Mouse (Mus musculus): ENCODE data around the gene Nfyb. TPM values are rescaled to one million over a fixed set of nuclear protein-coding genes. Genes with fewer than 3 reads are reported as not detected.

Gene Nfyb
- total and polyA plus RNA-seq, 3 experiments: 24.0 to 39.6 (median 26.6) TPM

GRCm38 (mm10) chr10:82811855-82812431 is 48.0 kb upstream of the Nfyb start:
- Histone ChIP-seq H3K36me3 (replicated peaks in 1 of 2; ENCODE audit: control insufficient read depth in 1 of 2, insufficient read depth in 1 of 2, low read length in 1 of 2) (no peaks in the 10 kb centered on the region), H3K79me2 (replicated peaks; ENCODE audit: control insufficient read depth, extremely low read depth, insufficient read depth, poor library complexity, severe bottlenecking) (no peaks in the 10 kb centered on the region), H3K4me3 (replicated peaks in 1 of 3; ENCODE audit: low read depth in 2 of 3, low read length in 2 of 3, poor library complexity in 1 of 3) (peak overlapping the region in 2 of 3 experiments; percentile 42 to 47), H3K27ac (ENCODE audit: insufficient read depth, low read depth) (no peak overlapping the region), H3K4me1 (ENCODE audit: control insufficient read depth in 1 of 2, insufficient read depth in 2 of 2) (peaks cover 0 to 25% of the 10 kb centered on the region in 2 experiments; a peak in 2 of 4 replicates), H3K9ac (ENCODE audit: insufficient read depth, low read depth) (no peak overlapping the region), H3K9me3 (replicated peaks; ENCODE audit: low read length) (peaks cover 12% of the 10 kb centered on the region), H3K27me3 (replicated peaks) (no peaks in the 10 kb centered on the region), H3K4me2 (ENCODE audit: insufficient read depth, low read depth, poor library complexity, severe bottlenecking) (0 out of 2 replicates have a peak overlapping the region, but pooled peaks have one; percentile 33)
- TF ChIP-seq USF2 (conservative IDR thresholded peaks at IDR 0.05; ENCODE audit: low read depth, low read length) (no peak), MYC (IDR thresholded peaks at IDR 0.05; ENCODE audit: low read depth, low read length) (no peak), RAD21 (IDR thresholded peaks at IDR 0.05; ENCODE audit: low read depth, low read length) (peak; percentile 16), CTCF (conservative IDR thresholded peaks at IDR 0.05 in 1 of 2, IDR thresholded peaks at IDR 0.05 in 1 of 2; ENCODE audit: low read depth in 2 of 2, low read length in 2 of 2) (peak in 1 of 2 experiments; percentile 63; a peak in 2 of 4 replicates), KAT2A (IDR thresholded peaks at IDR 0.05; ENCODE audit: insufficient replicate concordance, low read length) (no peak), BHLHE40 (IDR thresholded peaks at IDR 0.05; ENCODE audit: low read depth, low read length) (peak; percentile 44; the same call in 1 of the 2 replicates), SMC3 (IDR thresholded peaks at IDR 0.05; ENCODE audit: low read depth, low read length) (peak; percentile 44), ETS1 (conservative IDR thresholded peaks at IDR 0.05; ENCODE audit: low read depth, low read length) (no peak), CHD1 (IDR thresholded peaks at IDR 0.05; ENCODE audit: low read depth, low read length) (no peak), MEF2A (IDR thresholded peaks at IDR 0.05; ENCODE audit: borderline replicate concordance, low read depth, low read length) (no peak), POLR2A (IDR thresholded peaks at IDR 0.05; ENCODE audit: low read depth, low read length) (no peak), E2F4 (IDR thresholded peaks at IDR 0.05; ENCODE audit: insufficient replicate concordance, low read depth, low read length) (no peak), ZKSCAN1 (IDR thresholded peaks at IDR 0.05; ENCODE audit: borderline replicate concordance, low read depth, low read length) (no peak), SIN3A (IDR thresholded peaks at IDR 0.05; ENCODE audit: low read length) (no peak), MAZ (IDR thresholded peaks at IDR 0.05; ENCODE audit: low read depth, low read length) (no peak), USF1 (IDR thresholded peaks at IDR 0.05; ENCODE audit: low read depth, low read length) (no peak)
- dilution Hi-C loops (cut with MboI; ENCODE audit: extremely low pct_ligation_motif_present, extremely low pct_unique_long_range_greater_than_20kb, low sequenced_read_pairs): no loop called here
- in situ Hi-C loops (cut with MboI; ENCODE audit: low pct_ligation_motif_present, low pct_unique_long_range_greater_than_20kb, low sequenced_read_pairs): no loop called here
- no peak for DNase-seq (ENCODE audit: extremely low read depth)

GRCm38 (mm10) chr10:82809352-82809751 is 45.4 kb upstream of the Nfyb start:
- no peak for DNase-seq (ENCODE audit: extremely low read depth)
- Histone ChIP-seq H3K79me2 (replicated peaks; ENCODE audit: control insufficient read depth, extremely low read depth, insufficient read depth, poor library complexity, severe bottlenecking) (no peaks in the 10 kb centered on the region), H3K27ac (ENCODE audit: insufficient read depth, low read depth) (no peak overlapping the region), H3K27me3 (replicated peaks) (no peaks in the 10 kb centered on the region), H3K36me3 (replicated peaks in 1 of 2; ENCODE audit: control insufficient read depth in 1 of 2, insufficient read depth in 1 of 2, low read length in 1 of 2) (no peaks in the 10 kb centered on the region), H3K9me3 (replicated peaks; ENCODE audit: low read length) (peaks cover 18% of the 10 kb centered on the region), H3K4me2 (ENCODE audit: insufficient read depth, low read depth, poor library complexity, severe bottlenecking) (no peak overlapping the region), H3K9ac (ENCODE audit: insufficient read depth, low read depth) (no peak overlapping the region), H3K4me3 (replicated peaks in 1 of 3; ENCODE audit: low read depth in 2 of 3, low read length in 2 of 3, poor library complexity in 1 of 3) (no peak overlapping the region), H3K4me1 (ENCODE audit: control insufficient read depth in 1 of 2, insufficient read depth in 2 of 2) (peaks cover 11 to 23% of the 10 kb centered on the region in 2 experiments)
- in situ Hi-C loops (cut with MboI; ENCODE audit: low pct_ligation_motif_present, low pct_unique_long_range_greater_than_20kb, low sequenced_read_pairs): loop anchor here (5.0 kb wide), 1 partner anchor 58 kb away; the partner anchor contains the start of gene Eid3
- dilution Hi-C loops (cut with MboI; ENCODE audit: extremely low pct_ligation_motif_present, extremely low pct_unique_long_range_greater_than_20kb, low sequenced_read_pairs): no loop called here
- no peak for TF ChIP-seq NELFE (IDR thresholded peaks at IDR 0.05; ENCODE audit: low read depth, low read length)

All from CH12.LX (cell line).